ENCODE assay signal across 11 mouse cellular contexts in the genomic region with DNA sequence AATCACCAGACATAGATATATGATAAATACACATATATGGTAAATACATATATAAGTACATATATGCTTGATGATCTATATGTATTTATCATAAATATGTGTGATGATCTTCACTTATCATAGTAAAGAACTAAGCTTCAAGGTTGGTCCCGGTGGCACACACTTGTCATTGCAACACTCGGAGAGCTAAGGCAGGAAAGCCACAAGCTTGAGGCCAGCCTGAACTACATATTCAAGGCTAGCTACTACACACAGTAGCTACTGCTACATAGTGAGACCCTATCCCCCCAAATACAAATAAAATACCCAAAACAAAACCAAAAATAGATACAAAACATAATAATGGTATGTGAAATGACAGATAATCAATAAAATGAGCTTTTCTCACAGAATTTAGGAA. TPM values are rescaled to one million over a fixed set of nuclear protein-coding genes. Genes with fewer than 3 reads are reported as not detected.
DNase-seq lines count a peak whose midpoint lies in the region; ATAC-seq lines count a peak whose summit lies in the region.
"Had no signal": no experiment of that assay in that cellular context is flagged by ENCODE, and none has a peak within 500 bp of the region (broad histone marks: within the 10 kb centered on the region; RNA-seq: fewer than 3 reads in every experiment).

No protein-coding gene starts in this region.

- no peak for ATAC-seq in hindbrain, embryonic 13.5 days (ENCODE audit: low FRiP score)
- no peak for ATAC-seq in hindbrain, embryonic 11.5 days (ENCODE audit: low FRiP score)
- no peak for ATAC-seq in midbrain, embryonic 13.5 days
- no peak for ATAC-seq in midbrain, embryonic 14.5 days (ENCODE audit: low FRiP score, low TSS enrichment)
- no peak for ATAC-seq in embryonic facial prominence, embryonic 13.5 days (ENCODE audit: insufficient number of reproducible peaks, insufficient read depth, low FRiP score, low TSS enrichment, low read depth)
- ATAC-seq in midbrain, embryonic 16.5 days = no peak

- no peak overlapping the region for H3K4me3 ChIP-seq in hindbrain, embryonic 13.5 days
- H3K4me3 ChIP-seq in hindbrain, embryonic 11.5 days (ENCODE audit: low read depth, low read length) = no peak overlapping the region
- no peak overlapping the region for H3K4me3 ChIP-seq in midbrain, embryonic 13.5 days (replicated peaks)
- H3K4me3 ChIP-seq in midbrain, embryonic 14.5 days (replicated peaks; ENCODE audit: low read depth, low read length) = no peak overlapping the region
- H3K4me3 ChIP-seq in embryonic facial prominence, embryonic 13.5 days = peak overlapping the region; percentile 70; the same call in 1 of the 2 replicates
- no peak overlapping the region for H3K4me3 ChIP-seq in midbrain, embryonic 16.5 days (ENCODE audit: low read depth, low read length)

- no peak for DNase-seq in hindbrain, embryonic 11.5 days (ENCODE audit: low spot score)
- DNase-seq in midbrain, embryonic 14.5 days = no peak
- no peak for DNase-seq in layer of hippocampus, adult 11-12 months (ENCODE audit: low spot score)
- DNase-seq in spleen, adult 18-20 months = no peak
- DNase-seq: cerebellum, adult 18-20 months; kidney, adult 11 months had no signal

- H3K9me3 ChIP-seq in hindbrain, embryonic 13.5 days = no peaks in the 10 kb centered on the region
- H3K9me3 ChIP-seq in hindbrain, embryonic 11.5 days (ENCODE audit: control insufficient read depth, low read length) = no peaks in the 10 kb centered on the region
- H3K9me3 ChIP-seq in midbrain, embryonic 13.5 days = no peaks in the 10 kb centered on the region
- no peaks in the 10 kb centered on the region for H3K9me3 ChIP-seq in midbrain, embryonic 14.5 days (ENCODE audit: control insufficient read depth, low read length)
- no peaks in the 10 kb centered on the region for H3K9me3 ChIP-seq in embryonic facial prominence, embryonic 13.5 days
- H3K9me3 ChIP-seq in midbrain, embryonic 16.5 days (replicated peaks; ENCODE audit: control insufficient read depth, low read length, poor library complexity, severe bottlenecking) = no peaks in the 10 kb centered on the region

- peak overlapping the region; percentile 70; the same call in 1 of the 2 replicates for H3K4me2 ChIP-seq in hindbrain, embryonic 13.5 days
- H3K4me2 ChIP-seq in hindbrain, embryonic 11.5 days (replicated peaks; ENCODE audit: low read depth, low read length) = no peak overlapping the region
- H3K4me2 ChIP-seq in midbrain, embryonic 13.5 days (replicated peaks) = peak overlapping the region; percentile 66; the same call in 1 of the 2 replicates
- H3K4me2 ChIP-seq in midbrain, embryonic 14.5 days (ENCODE audit: low read length) = no peak overlapping the region
- H3K4me2 ChIP-seq in embryonic facial prominence, embryonic 13.5 days = peak overlapping the region; percentile 62
- peak overlapping the region; percentile 58 for H3K4me2 ChIP-seq in midbrain, embryonic 16.5 days (ENCODE audit: low read length)

- no peaks in the 10 kb centered on the region for H3K27me3 ChIP-seq in hindbrain, embryonic 13.5 days
- H3K27me3 ChIP-seq in hindbrain, embryonic 11.5 days (ENCODE audit: control insufficient read depth, insufficient read depth, low read length) = no peaks in the 10 kb centered on the region
- no peaks in the 10 kb centered on the region for H3K27me3 ChIP-seq in midbrain, embryonic 13.5 days
- H3K27me3 ChIP-seq in midbrain, embryonic 14.5 days (ENCODE audit: control insufficient read depth, insufficient read depth, low read length) = no peaks in the 10 kb centered on the region
- H3K27me3 ChIP-seq in embryonic facial prominence, embryonic 13.5 days = no peaks in the 10 kb centered on the region
- H3K27me3 ChIP-seq in midbrain, embryonic 16.5 days (ENCODE audit: control insufficient read depth, insufficient read depth, low read depth, low read length) = no peaks in the 10 kb centered on the region
- H3K27me3 ChIP-seq: Patski had no signal

- no peak overlapping the region for H3K27ac ChIP-seq in hindbrain, embryonic 13.5 days
- H3K27ac ChIP-seq in hindbrain, embryonic 11.5 days (ENCODE audit: low read depth, low read length) = no peak overlapping the region
- no peak overlapping the region for H3K27ac ChIP-seq in midbrain, embryonic 13.5 days
- no peak overlapping the region for H3K27ac ChIP-seq in midbrain, embryonic 14.5 days (replicated peaks; ENCODE audit: low read depth, low read length)
- H3K27ac ChIP-seq in embryonic facial prominence, embryonic 13.5 days = no peak overlapping the region
- no peak overlapping the region for H3K27ac ChIP-seq in midbrain, embryonic 16.5 days (ENCODE audit: low read length)

- no peak overlapping the region for H3K9ac ChIP-seq in hindbrain, embryonic 13.5 days
- no peak overlapping the region for H3K9ac ChIP-seq in hindbrain, embryonic 11.5 days (ENCODE audit: low read depth, low read length)
- no peak overlapping the region for H3K9ac ChIP-seq in midbrain, embryonic 13.5 days (replicated peaks)
- H3K9ac ChIP-seq in midbrain, embryonic 14.5 days (replicated peaks; ENCODE audit: low read length) = no peak overlapping the region
- H3K9ac ChIP-seq in embryonic facial prominence, embryonic 13.5 days = no peak overlapping the region
- H3K9ac ChIP-seq in midbrain, embryonic 16.5 days (ENCODE audit: low read depth, low read length) = no peak overlapping the region

- peaks cover 17% of the 10 kb centered on the region for H3K36me3 ChIP-seq in hindbrain, embryonic 13.5 days
- no peaks in the 10 kb centered on the region for H3K36me3 ChIP-seq in hindbrain, embryonic 11.5 days (ENCODE audit: control insufficient read depth, insufficient read depth, low read length)
- H3K36me3 ChIP-seq in midbrain, embryonic 13.5 days = peaks cover 20% of the 10 kb centered on the region
- H3K36me3 ChIP-seq in midbrain, embryonic 14.5 days (ENCODE audit: control insufficient read depth, insufficient read depth, low read length) = peaks cover 16% of the 10 kb centered on the region
- peaks cover 19% of the 10 kb centered on the region for H3K36me3 ChIP-seq in embryonic facial prominence, embryonic 13.5 days
- peaks cover 16% of the 10 kb centered on the region for H3K36me3 ChIP-seq in midbrain, embryonic 16.5 days (ENCODE audit: control insufficient read depth, insufficient read depth, low read length)

- peaks cover 11% of the 10 kb centered on the region for H3K4me1 ChIP-seq in hindbrain, embryonic 13.5 days (replicated peaks)
- no peaks in the 10 kb centered on the region for H3K4me1 ChIP-seq in hindbrain, embryonic 11.5 days (replicated peaks; ENCODE audit: control insufficient read depth, insufficient read depth, low read length)
- H3K4me1 ChIP-seq in midbrain, embryonic 13.5 days (replicated peaks) = peaks cover 12% of the 10 kb centered on the region
- peaks cover 10% of the 10 kb centered on the region for H3K4me1 ChIP-seq in midbrain, embryonic 14.5 days (ENCODE audit: control insufficient read depth, insufficient read depth, low read length)
- peaks cover 10% of the 10 kb centered on the region for H3K4me1 ChIP-seq in embryonic facial prominence, embryonic 13.5 days
- H3K4me1 ChIP-seq in midbrain, embryonic 16.5 days (ENCODE audit: control insufficient read depth, insufficient read depth, low read length) = peaks cover 9% of the 10 kb centered on the region

- WGBS in hindbrain, embryonic 13.5 days = 82% methylated on average over 2 of the region's 2 CpGs
- 77% methylated on average over 2 of the region's 2 CpGs for WGBS in hindbrain, embryonic 11.5 days
- WGBS in midbrain, embryonic 13.5 days = 75% methylated on average over 2 of the region's 2 CpGs
- WGBS in midbrain, embryonic 14.5 days = 74% methylated on average over 2 of the region's 2 CpGs
- WGBS in embryonic facial prominence, embryonic 13.5 days = 88% methylated on average over 2 of the region's 2 CpGs
- 80% methylated on average over 2 of the region's 2 CpGs for WGBS in midbrain, embryonic 16.5 days

RNA-seq across cellular contexts. Expression of gene Coa4, which starts 1.0 kb away (rescaled TPM):
- polyA plus RNA-seq in hindbrain, embryonic 13.5 days (2015; fragmentation: Nextera tagmentation; extraction: Ambion mirVana) = 15.8 and 17.2 TPM in 2 replicates
- polyA plus RNA-seq in hindbrain, embryonic 11.5 days (2014; fragmentation: Nextera tagmentation; extraction: Ambion mirVana) = 20.6 and 22.8 TPM in 2 replicates
- 16.7 and 19.7 TPM in 2 replicates for polyA plus RNA-seq in midbrain, embryonic 13.5 days (2015; fragmentation: Nextera tagmentation; extraction: Ambion mirVana)
- polyA plus RNA-seq in midbrain, embryonic 14.5 days (2014; fragmentation: Nextera tagmentation; extraction: Ambion mirVana) = 16.5 and 16.6 TPM in 2 replicates
- polyA plus RNA-seq in embryonic facial prominence, embryonic 13.5 days (2015; fragmentation: Nextera tagmentation; extraction: Ambion mirVana) = 17.6 and 18.8 TPM in 2 replicates
- polyA plus RNA-seq in midbrain, embryonic 16.5 days (2015; fragmentation: Nextera tagmentation; extraction: Ambion mirVana) = 15.7 and 17.2 TPM in 2 replicates

RNA-seq across cellular contexts. Expression of gene Dnajb13, which starts 21.1 kb away (rescaled TPM):
- 4.4 and 8.5 TPM in 2 replicates for polyA plus RNA-seq in hindbrain, embryonic 13.5 days (2015; fragmentation: Nextera tagmentation; extraction: Ambion mirVana)
- 7.1 and 7.8 TPM in 2 replicates for polyA plus RNA-seq in hindbrain, embryonic 11.5 days (2014; fragmentation: Nextera tagmentation; extraction: Ambion mirVana)
- 1.2 and 3.2 TPM in 2 replicates for polyA plus RNA-seq in midbrain, embryonic 13.5 days (2015; fragmentation: Nextera tagmentation; extraction: Ambion mirVana)
- polyA plus RNA-seq in midbrain, embryonic 14.5 days (2014; fragmentation: Nextera tagmentation; extraction: Ambion mirVana) = 2.0 and 3.7 TPM in 2 replicates
- polyA plus RNA-seq in embryonic facial prominence, embryonic 13.5 days (2015; fragmentation: Nextera tagmentation; extraction: Ambion mirVana) = 0.18 and 0.26 TPM in 2 replicates
- polyA plus RNA-seq in midbrain, embryonic 16.5 days (2015; fragmentation: Nextera tagmentation; extraction: Ambion mirVana) = 3.9 and 4.4 TPM in 2 replicates

RNA-seq across cellular contexts. Expression of gene Ucp2, which starts 42.7 kb away (rescaled TPM):
- polyA plus RNA-seq in hindbrain, embryonic 13.5 days (2015; fragmentation: Nextera tagmentation; extraction: Ambion mirVana) = 75.2 and 78.6 TPM in 2 replicates
- polyA plus RNA-seq in hindbrain, embryonic 11.5 days (2014; fragmentation: Nextera tagmentation; extraction: Ambion mirVana) = 97.7 and 99.6 TPM in 2 replicates
- polyA plus RNA-seq in midbrain, embryonic 13.5 days (2015; fragmentation: Nextera tagmentation; extraction: Ambion mirVana) = 51.9 and 52.5 TPM in 2 replicates
- 47.0 and 55.6 TPM in 2 replicates for polyA plus RNA-seq in midbrain, embryonic 14.5 days (2014; fragmentation: Nextera tagmentation; extraction: Ambion mirVana)
- 159 and 170 TPM in 2 replicates for polyA plus RNA-seq in embryonic facial prominence, embryonic 13.5 days (2015; fragmentation: Nextera tagmentation; extraction: Ambion mirVana)
- polyA plus RNA-seq in midbrain, embryonic 16.5 days (2015; fragmentation: Nextera tagmentation; extraction: Ambion mirVana) = 59.5 and 69.5 TPM in 2 replicates

Comparison
In these comparisons a context has a peak if more than half of its experiments do, and no peak if none do; other contexts are left out.
1. H3K4me2 ChIP-seq: peak in hindbrain, embryonic 13.5 days (single experiment), midbrain, embryonic 13.5 days (single experiment), embryonic facial prominence, embryonic 13.5 days (single experiment) and midbrain, embryonic 16.5 days (single experiment); none in hindbrain, embryonic 11.5 days (single experiment) and midbrain, embryonic 14.5 days (single experiment).